Mouse (Mus musculus) liver, embryonic 15.5 days (tissue): Measurements from ENCODE around the gene Olfr1314. TPM values are rescaled to one million over a fixed set of nuclear protein-coding genes. Genes with fewer than 3 reads are reported as not detected.

Experiments
- ATAC-seq: fragments of 200-750 bp; cut with Nextera tagmentation; 2 replicates; pipeline ENCODE4 v1.8.0; 2017; ENCODE audit warnings: moderate number of reproducible peaks, mild to moderate bottlenecking, moderate library complexity; ENCODE audit not compliant: insufficient read depth
- H3K27ac ChIP-seq: fragments of 300-500 bp; sonication (generic); replicated peaks from 2 replicates; pipeline ENCODE4 v1.5.1; 2015; ENCODE audit warnings: mild to moderate bottlenecking, inconsistent platforms
- H3K27me3 ChIP-seq: fragments of 300-500 bp; sonication (generic); 2 replicates; pipeline ENCODE4 v1.6.1; 2015; ENCODE audit warnings: mild to moderate bottlenecking, inconsistent platforms
- H3K36me3 ChIP-seq: fragments of 300-500 bp; sonication (generic); replicated peaks from 2 replicates; pipeline ENCODE4 v1.6.1; 2015; ENCODE audit warnings: moderate library complexity, mild to moderate bottlenecking, inconsistent platforms
- H3K4me1 ChIP-seq: fragments of 300-500 bp; sonication (generic); replicated peaks from 2 replicates; pipeline ENCODE4 v1.6.1; 2015; ENCODE audit warnings: inconsistent platforms
- H3K4me2 ChIP-seq: fragments of 300-500 bp; sonication (generic); 2 replicates; pipeline ENCODE4 v1.6.1; 2015; ENCODE audit warnings: moderate library complexity, mild to moderate bottlenecking, inconsistent platforms
- H3K4me3 ChIP-seq: fragments of 300-500 bp; sonication (generic); replicated peaks from 2 replicates; pipeline ENCODE4 v1.5.1; 2015; ENCODE audit warnings: mild to moderate bottlenecking, inconsistent platforms
- H3K9ac ChIP-seq: fragments of 300-500 bp; sonication (generic); 2 replicates; pipeline ENCODE4 v1.6.1; 2015; ENCODE audit warnings: moderate library complexity, mild to moderate bottlenecking, inconsistent platforms
- H3K9me3 ChIP-seq: fragments of 300-500 bp; sonication (generic); replicated peaks from 2 replicates; pipeline ENCODE4 v1.6.1; 2016; ENCODE audit warnings: inconsistent platforms
- WGBS: fragments of 180-500 bp; shearing (Covaris S2); methylation state at CpG from one replicate; pipeline ENCODE4 v1.1.7; 2015; ENCODE audit warnings: mixed read lengths; ENCODE audit not compliant: insufficient replicate concordance; 5-methylcytosine and 5-hydroxymethylcytosine counted together
- polyA plus RNA-seq: library from polyadenylated mRNA; unstranded; fragments of >200 nt; fragmentation: Nextera tagmentation; extraction: Ambion mirVana; gene quantifications from 2 replicates; pipeline ENCODE4 v1.2.1, GENCODE M21; 2015

Gene Olfr1314
- not detected in 2 replicates for polyA plus RNA-seq

DNA sequence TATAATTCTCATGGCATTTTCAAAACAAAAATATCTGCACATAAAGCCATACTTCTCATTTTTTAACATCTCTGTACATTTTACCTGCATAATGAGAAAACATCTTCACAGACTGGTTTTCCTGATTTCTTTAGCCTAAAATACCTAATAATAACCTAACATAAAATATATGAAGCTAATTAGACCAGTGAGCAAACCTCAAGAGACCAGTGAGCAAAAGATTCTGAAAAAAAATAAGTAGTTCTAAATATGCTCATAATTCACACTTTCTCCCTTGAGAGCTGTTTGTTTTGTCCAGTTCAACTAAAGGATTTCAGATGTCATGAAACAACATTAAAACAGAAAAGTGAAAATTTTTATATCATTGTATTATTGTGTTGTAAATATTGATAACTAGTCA is at the start of gene Olfr1314:
Gene Olfr1314 (minus strand): TSS at position 101 of the 400 bp plus-strand sequence.
- Histone ChIP-seq H3K27ac (no peak within 1 kb of the TSS), H3K4me3 (no peak within 1 kb of the TSS), H3K9ac (no peak within 1 kb of the TSS), H3K4me1 (no peaks in the 10 kb centered on the region), H3K9me3 (no peaks in the 10 kb centered on the region), H3K27me3 (no peaks in the 10 kb centered on the region), H3K4me2 (no peak within 1 kb of the TSS), H3K36me3 (no peaks in the 10 kb centered on the region)
- no peak for ATAC-seq

DNA sequence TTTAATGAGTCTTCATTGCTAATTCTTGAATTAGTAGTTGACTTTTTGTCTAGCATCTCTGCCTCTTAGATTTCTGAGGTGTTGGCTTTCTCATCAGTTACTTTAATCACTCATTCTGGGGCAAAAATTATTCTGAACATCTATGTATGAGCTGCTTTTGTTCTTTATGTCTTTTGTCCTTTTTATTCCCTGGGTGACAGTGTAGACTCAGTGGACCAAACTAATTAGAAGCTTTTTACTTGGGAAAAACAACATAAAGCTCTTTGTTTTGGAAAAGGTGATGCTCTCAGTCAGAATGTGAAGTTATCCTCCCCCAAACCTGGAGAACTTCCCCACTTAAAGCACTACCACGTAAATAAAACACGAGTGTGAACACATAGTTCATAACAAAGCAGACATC is 43.4 kb upstream of the Olfr1314 start, which contains the start of gene Olfr1317:
Gene Olfr1317 (plus strand): TSS at position 301 of the 400 bp plus-strand sequence.
- H3K27ac ChIP-seq: no peak within 1 kb of the TSS
- 59% methylated on average over 2 of the region's 2 CpGs for WGBS
- no peaks in the 10 kb centered on the region for H3K4me1 ChIP-seq
- ATAC-seq: no peak
- H3K36me3 ChIP-seq: no peaks in the 10 kb centered on the region
- H3K4me3 ChIP-seq: no peak within 1 kb of the TSS
- H3K4me2 ChIP-seq: no peak within 1 kb of the TSS
- H3K9me3 ChIP-seq: no peaks in the 10 kb centered on the region
- no peaks in the 10 kb centered on the region for H3K27me3 ChIP-seq
- no peak within 1 kb of the TSS for H3K9ac ChIP-seq

DNA sequence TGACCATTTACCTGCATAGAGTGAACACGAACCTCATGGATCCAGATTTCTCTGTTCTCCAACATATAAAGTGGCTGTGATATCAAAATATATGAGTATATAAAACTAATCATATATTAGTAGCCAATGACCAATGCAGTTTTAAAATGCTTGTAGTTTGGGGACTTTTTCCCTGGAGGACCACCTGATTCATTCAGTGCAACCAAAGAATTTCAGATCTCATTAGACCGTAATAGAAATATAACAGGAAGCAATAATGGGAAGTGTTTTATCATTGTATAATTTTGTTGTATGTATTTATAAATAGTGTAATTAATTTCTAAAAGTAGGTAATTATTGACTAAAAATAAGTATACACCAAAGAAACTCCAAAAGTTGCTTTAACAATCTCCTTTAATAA is 38.3 kb upstream of the Olfr1314 start, which contains the start of gene Olfr1316:
Gene Olfr1316 (minus strand): TSS at position 101 of the 400 bp plus-strand sequence.
- no peak within 1 kb of the TSS for H3K9ac ChIP-seq
- H3K9me3 ChIP-seq: no peaks in the 10 kb centered on the region
- no peaks in the 10 kb centered on the region for H3K36me3 ChIP-seq
- H3K4me2 ChIP-seq: no peak within 1 kb of the TSS
- H3K4me1 ChIP-seq: no peaks in the 10 kb centered on the region
- H3K27me3 ChIP-seq: no peaks in the 10 kb centered on the region
- 63% methylated on average over 2 of the region's 2 CpGs for WGBS
- H3K27ac ChIP-seq: no peak within 1 kb of the TSS
- no peak within 1 kb of the TSS for H3K4me3 ChIP-seq
- ATAC-seq: no peak

DNA sequence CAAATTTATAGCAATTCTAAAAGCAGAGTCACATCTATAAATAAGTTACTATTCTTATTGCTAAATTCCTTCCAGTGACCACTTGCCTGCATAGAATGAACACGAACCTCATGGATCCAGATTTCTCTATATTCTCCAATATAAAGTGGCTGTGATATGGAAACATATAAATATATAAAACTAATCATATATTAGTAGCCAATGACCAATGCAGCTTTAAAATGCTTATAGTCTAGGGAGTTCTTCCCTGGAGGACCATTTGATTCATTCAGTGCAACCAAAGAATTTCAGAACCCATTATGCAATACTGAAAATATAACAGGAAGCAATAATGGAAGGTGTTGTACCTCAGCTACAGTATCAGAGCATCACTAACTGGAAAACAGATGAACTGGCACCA is 18.8 kb upstream of the Olfr1314 start, which contains the start of gene Olfr1315-ps1:
Gene Olfr1315-ps1 (minus strand): TSS at position 101 of the 400 bp plus-strand sequence.
- Histone ChIP-seq H3K9ac (no peak within 1 kb of the TSS), H3K9me3 (no peaks in the 10 kb centered on the region), H3K27me3 (no peaks in the 10 kb centered on the region), H3K27ac (no peak within 1 kb of the TSS), H3K4me3 (no peak within 1 kb of the TSS), H3K4me2 (no peak within 1 kb of the TSS), H3K4me1 (no peaks in the 10 kb centered on the region), H3K36me3 (no peaks in the 10 kb centered on the region)
- WGBS: 40% methylated on average over 1 of the region's 1 CpGs
- ATAC-seq: no peak

DNA sequence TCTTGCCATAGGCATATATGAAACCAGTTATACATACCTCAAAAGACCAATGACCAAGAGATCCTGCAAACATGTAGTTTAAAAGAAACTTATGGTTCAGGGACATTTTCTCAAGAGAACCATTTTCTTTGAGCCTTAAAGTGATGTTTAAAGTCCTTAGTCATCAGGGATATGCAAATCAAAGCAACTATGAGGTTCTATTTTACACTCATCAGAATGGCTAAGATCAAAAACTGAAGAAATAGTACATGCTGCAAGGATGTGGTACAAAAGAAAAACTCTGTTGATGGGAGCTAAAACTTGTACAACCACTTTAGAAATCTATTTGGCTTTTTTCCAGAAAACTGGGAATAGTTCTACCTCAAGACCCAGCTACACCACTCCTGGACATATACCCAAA is 18.8 kb downstream of the Olfr1314 start, which contains the start of gene Olfr1313:
Gene Olfr1313 (minus strand): TSS at position 101 of the 400 bp plus-strand sequence.
- no peak for ATAC-seq
- H3K4me2 ChIP-seq: no peak within 1 kb of the TSS
- no peaks in the 10 kb centered on the region for H3K36me3 ChIP-seq
- H3K9me3 ChIP-seq: no peaks in the 10 kb centered on the region
- H3K27me3 ChIP-seq: no peaks in the 10 kb centered on the region
- no peak within 1 kb of the TSS for H3K9ac ChIP-seq
- no peak within 1 kb of the TSS for H3K27ac ChIP-seq
- H3K4me1 ChIP-seq: no peaks in the 10 kb centered on the region
- no peak within 1 kb of the TSS for H3K4me3 ChIP-seq

DNA sequence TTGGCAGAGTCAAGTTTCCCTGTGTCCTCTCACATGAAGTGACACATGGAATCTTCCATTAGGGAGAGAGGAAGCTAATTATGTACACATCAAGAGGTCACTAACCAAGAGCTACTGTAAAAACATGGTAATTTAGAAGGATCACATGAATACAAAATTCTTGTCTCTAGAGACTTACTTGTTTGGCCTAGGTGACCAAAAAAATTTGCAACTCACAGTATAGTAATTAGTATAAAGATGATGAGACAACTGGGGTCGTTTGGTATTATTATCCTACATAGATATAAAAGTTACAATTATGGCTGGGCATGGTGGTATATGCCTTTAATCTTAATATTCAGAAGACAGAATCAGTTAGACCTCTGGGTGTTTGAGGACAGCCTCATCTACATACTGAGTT is 46.4 kb downstream of the Olfr1314 start, which contains the start of gene Olfr1312:
Gene Olfr1312 (minus strand): TSS at position 101 of the 400 bp plus-strand sequence.
- ATAC-seq: no peak
- Histone ChIP-seq H3K4me1 (no peaks in the 10 kb centered on the region), H3K9ac (no peak within 1 kb of the TSS), H3K9me3 (no peaks in the 10 kb centered on the region), H3K4me3 (no peak within 1 kb of the TSS), H3K27me3 (no peaks in the 10 kb centered on the region), H3K27ac (no peak within 1 kb of the TSS), H3K4me2 (no peak within 1 kb of the TSS), H3K36me3 (no peaks in the 10 kb centered on the region)
- 16% methylated on average over 1 of the region's 1 CpGs for WGBS

Other genes with a start within 250 kb of the Olfr1314 start
- not detected in 2 replicates for gene Olfr1305, start 219.6 kb downstream of the Olfr1314 start, polyA plus RNA-seq
- not detected in 2 replicates for gene Olfr1306, start 180.5 kb downstream of the Olfr1314 start, polyA plus RNA-seq
- gene Olfr1307, start 147.3 kb downstream of the Olfr1314 start, polyA plus RNA-seq: not detected in 2 replicates
- not detected in 2 replicates for gene Olfr1308, start 131.8 kb downstream of the Olfr1314 start, polyA plus RNA-seq
- gene Olfr1309, start 106.5 kb downstream of the Olfr1314 start, polyA plus RNA-seq: not detected in 2 replicates
- gene Olfr1310, start 84.1 kb downstream of the Olfr1314 start, polyA plus RNA-seq: not detected in 2 replicates
- gene Olfr1311, start 72.4 kb downstream of the Olfr1314 start, polyA plus RNA-seq: not detected in 2 replicates
- gene Olfr1312, start 46.5 kb downstream of the Olfr1314 start, polyA plus RNA-seq: not detected in 2 replicates
- gene Olfr1313, start 18.9 kb downstream of the Olfr1314 start, polyA plus RNA-seq: not detected in 2 replicates
- gene Olfr1315-ps1, start 18.7 kb upstream of the Olfr1314 start, polyA plus RNA-seq: not detected in 2 replicates
- not detected in 2 replicates for gene Olfr1316, start 38.2 kb upstream of the Olfr1314 start, polyA plus RNA-seq
- not detected in 2 replicates for gene Olfr1317, start 43.5 kb upstream of the Olfr1314 start, polyA plus RNA-seq
- not detected in 2 replicates for gene Olfr1318, start 57.4 kb upstream of the Olfr1314 start, polyA plus RNA-seq
- gene Lpcat4, start 142.7 kb upstream of the Olfr1314 start, polyA plus RNA-seq: 2.5 and 3.3 TPM in 2 replicates
- 0.02 TPM in 1 of 2 replicates, not detected in the other for gene Nutm1, start 162.5 kb upstream of the Olfr1314 start, polyA plus RNA-seq
- gene Nop10, start 165.1 kb upstream of the Olfr1314 start, polyA plus RNA-seq: 106 and 122 TPM in 2 replicates
- gene Slc12a6, start 169.0 kb upstream of the Olfr1314 start, polyA plus RNA-seq: 3.8 and 4.4 TPM in 2 replicates
- not detected in 2 replicates for gene Gm21985, start 169.5 kb upstream of the Olfr1314 start, polyA plus RNA-seq